Mouse (Mus musculus): ENCODE measurements around the gene Gadd45a.

DNA sequence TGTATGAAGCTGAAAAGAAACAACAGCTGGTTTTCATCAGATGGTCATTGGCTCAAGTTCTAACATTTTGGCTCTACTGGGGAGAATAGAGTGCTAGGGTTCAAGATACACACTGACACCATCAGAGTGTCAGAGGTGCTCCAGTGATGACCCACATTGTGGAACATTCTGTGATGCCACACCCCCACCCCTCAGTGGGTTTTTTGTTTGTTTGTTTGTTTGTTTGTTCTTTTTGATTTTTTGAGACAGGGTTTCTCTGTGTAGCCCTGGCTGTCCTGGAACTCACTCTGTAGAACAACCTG, 26.1 kb downstream of the Gadd45a start:
- no peak for TF ChIP-seq EP300 (IDR thresholded peaks at IDR 0.05; ENCODE audit: low read depth)
- TF ChIP-seq CTCF (IDR thresholded peaks at IDR 0.05; ENCODE audit: low read depth) = no peak
